Mouse (Mus musculus) B cell, adult 2 months (primary cell): Measurements from ENCODE around the gene Creg1.
A peak's percentile ranks its signal among the peaks of the same experiment; 100 is the strongest.
"Not testable (repeated sequence)": the region's sequence is repeated elsewhere in the genome, so short reads cannot be mapped to it uniquely, and the experiment has no call there.

ENCODE experiments used
- DNase-seq, 2 experiments: peaks; one replicate each; pipeline ENCODE4 v3.0.0; 2022

Creg1 gene

DNA sequence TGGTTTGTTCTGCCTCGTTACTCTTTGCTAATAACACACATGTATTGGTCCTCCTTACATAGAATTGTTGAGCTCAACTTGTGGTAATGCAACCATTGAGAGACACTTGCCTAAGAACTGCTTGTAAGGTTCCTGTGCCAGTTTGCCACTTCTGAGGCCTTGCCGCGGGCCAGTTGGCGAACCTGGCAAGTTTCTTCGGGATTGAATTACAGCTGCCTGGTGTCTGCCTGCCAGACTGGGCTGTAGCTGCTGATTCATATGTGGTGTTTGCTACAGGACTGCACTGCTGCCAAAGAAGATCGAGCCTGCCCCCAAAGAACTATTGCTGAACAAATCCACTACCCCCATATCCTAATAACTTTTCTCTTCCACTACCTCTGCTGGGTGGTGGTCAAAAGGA, 9.3 kb upstream of the Creg1 start:
- no peak for DNase-seq

DNA sequence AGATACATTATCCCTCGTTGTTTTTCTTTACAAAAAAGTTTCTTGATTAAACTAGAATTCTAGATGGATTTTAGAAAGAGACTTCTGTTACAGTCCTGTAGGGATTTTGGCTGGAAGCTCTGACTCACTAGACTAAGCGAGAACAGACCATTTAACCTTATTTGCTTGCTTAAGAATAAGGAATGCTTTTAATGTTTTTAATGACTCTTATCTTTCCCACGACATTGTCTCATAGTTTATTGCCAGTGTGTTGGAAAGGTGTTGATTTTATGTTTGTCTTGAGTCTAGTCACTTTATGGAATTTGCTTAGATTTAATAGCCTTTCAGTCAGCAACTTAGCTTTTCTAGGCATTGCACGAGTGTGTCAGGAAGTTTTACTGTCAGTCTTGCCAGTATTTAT, 8.4 kb upstream of the Creg1 start:
- DNase-seq: no peak

- no peak for DNase-seq
Measured at GRCm38 (mm10) chr1:165761522-165762305, 1.8 kb upstream of the Creg1 start.

- not testable (repeated sequence) for DNase-seq
Measured at GRCm38 (mm10) chr1:165762498-165762897, 1.0 kb upstream of the Creg1 start.

DNA sequence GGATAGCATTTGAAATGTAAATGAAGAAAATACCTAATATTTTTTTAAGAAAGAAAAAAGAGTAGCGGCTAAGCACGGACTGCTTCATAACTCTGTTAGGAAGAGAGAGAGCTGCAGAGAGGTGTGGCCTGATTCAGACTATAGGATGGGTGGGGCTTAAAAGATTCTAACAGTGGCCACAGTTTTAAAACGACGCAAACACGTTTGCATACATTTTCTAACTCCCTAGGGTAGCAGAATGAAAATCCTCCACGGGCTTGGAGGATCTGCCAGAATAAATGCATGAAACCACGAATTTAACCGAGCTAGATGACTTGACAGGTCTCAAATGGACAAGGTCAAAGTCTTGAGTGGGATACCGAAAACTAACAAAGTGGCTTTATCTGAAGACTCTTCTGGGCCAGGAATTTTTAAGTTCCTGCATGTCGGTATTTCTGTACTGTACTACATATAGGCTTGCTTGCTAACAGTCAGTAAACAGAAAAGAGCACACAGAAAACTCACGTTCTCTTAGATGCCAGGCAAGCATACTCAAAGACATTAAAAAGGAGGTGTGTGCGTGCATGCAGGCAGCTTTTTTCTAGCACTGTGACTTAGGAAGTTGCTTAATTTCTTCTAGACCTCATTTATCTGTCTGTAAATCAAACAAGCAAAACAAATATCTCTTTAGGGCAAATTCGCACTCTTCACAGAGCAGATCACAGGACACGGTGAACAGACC, 472 bp upstream of the Creg1 start:
- peak; percentile 25 to 28 for DNase-seq

GRCm38 (mm10) chr1:165764571-165764970, 1.0 kb downstream of the Creg1 start:
- DNase-seq: no peak

- no peak for DNase-seq
Measured at GRCm38 (mm10) chr1:165765041-165765440, 1.5 kb downstream of the Creg1 start.

GRCm38 (mm10) chr1:165765651-165766294, 2.2 kb downstream of the Creg1 start:
- no peak for DNase-seq

GRCm38 (mm10) chr1:165766295-165766890, 2.8 kb downstream of the Creg1 start:
- DNase-seq: no peak

GRCm38 (mm10) chr1:165768894-165769512, 5.5 kb downstream of the Creg1 start:
- DNase-seq: no peak

GRCm38 (mm10) chr1:165770181-165770759, 6.7 kb downstream of the Creg1 start:
- no peak for DNase-seq

- peak; percentile 83 for DNase-seq
Measured at GRCm38 (mm10) chr1:165771491-165771897, 7.9 kb downstream of the Creg1 start.

GRCm38 (mm10) chr1:165771998-165772397, 8.5 kb downstream of the Creg1 start:
- no peak for DNase-seq

- peak; percentile 69 to 76 for DNase-seq
Measured at GRCm38 (mm10) chr1:165775518-165776294, 12.2 kb downstream of the Creg1 start.

GRCm38 (mm10) chr1:165779954-165780585, 16.5 kb downstream of the Creg1 start:
- peak; percentile 19 to 26 for DNase-seq

DNA sequence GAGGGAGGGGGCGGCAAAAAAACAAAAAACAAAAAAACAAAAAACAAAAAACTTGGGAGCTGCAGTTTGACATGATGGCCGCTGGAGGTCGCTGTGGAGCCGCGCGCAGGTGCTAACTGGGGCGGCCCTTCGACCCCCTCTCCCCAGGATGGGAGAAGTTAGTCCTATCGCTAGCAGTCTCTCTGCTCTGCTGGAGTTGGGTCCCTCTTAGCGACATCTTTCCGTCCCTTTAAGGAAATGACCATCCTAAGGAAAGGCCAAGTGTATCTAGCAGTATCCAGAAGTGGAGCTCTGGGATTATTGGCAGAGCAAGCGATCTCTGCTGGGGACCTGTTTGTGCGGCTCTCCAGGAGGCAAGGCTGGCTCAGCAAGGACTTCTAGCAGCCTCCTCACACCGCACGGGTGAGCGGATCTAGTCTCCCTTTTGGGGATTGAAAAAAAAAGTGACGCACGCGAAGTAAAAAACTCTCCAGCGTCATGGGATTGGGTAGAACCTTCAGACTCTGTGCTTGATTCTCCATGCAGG, 17.1 kb downstream of the Creg1 start:
- DNase-seq: peak; percentile 64 to 72

DNA sequence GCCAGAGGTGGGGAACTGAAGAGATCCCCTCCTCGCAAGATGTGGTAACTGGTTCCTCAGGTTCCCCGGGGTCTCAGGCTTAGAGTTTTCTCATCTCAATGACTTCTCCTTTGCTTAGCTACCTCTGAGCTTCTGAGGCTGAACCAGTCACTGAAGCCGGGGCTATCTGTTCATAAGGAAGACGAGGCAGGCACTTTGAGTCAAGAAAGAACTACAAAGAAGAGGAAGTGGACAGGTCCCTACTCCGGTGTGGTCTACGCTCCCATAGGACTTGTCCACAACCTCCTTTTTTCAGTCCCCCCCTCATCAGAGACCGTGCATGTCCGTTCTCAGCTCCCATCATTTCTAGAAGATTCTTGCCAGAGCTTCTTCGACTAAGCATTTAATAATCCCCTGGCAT, 17.9 kb downstream of the Creg1 start:
- DNase-seq: peak; percentile 28

DNA sequence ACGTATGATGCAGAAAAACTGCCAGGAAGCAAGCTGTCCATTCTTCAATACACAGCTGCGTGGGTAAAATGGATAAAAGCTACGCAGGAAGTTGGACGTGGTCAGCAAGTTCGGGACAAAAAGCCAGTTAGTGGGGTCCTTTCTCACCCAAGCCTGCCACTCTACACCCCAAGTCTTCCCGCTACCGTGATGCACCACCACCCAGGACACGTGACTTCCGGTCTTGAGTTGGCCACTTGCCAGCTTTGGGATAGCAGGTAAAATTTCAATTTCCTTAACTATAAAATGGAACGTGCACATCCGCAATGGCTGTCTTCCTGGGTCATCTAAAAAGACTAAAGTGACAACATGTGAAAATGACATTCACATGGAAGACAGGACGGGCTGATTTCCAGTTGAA, 18.4 kb downstream of the Creg1 start:
- no peak for DNase-seq

GRCm38 (mm10) chr1:165786296-165786695, 22.8 kb downstream of the Creg1 start:
- DNase-seq: no peak

DNA sequence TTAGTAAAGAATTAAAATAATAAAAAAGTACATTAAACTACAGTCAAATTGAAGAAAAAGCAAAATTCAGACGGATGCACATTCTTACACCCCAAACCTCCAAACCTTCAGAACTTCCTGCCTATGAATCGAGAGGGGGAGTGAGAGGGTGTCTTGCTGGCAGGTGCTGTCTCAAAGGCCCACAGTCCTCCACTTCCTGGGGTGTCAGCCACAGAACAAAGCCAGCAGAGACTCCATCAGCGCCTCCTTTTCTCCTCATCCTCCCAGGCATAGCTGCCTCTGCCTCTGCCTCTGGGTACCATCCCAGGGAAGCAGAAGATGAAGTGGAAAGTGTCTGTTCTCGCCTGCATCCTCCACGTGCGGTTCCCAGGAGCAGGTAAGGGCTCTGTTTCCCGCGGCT, 25.0 kb downstream of the Creg1 start, which contains the start of gene Cd247:
TSS of gene Cd247 (plus strand) at position 171 of the 400 bp plus-strand sequence.
- no peak for DNase-seq
